Mouse (Mus musculus): ENCODE measurements around the gene Kcnc3.

GRCm38 (mm10) chr7:44645256-44645655 is 54.8 kb downstream of the Kcnc3 start:
- no peak for TF ChIP-seq CTCF (IDR thresholded peaks at IDR 0.05; ENCODE audit: control insufficient read depth, insufficient read depth, low read length)
- TF ChIP-seq POLR2A (IDR thresholded peaks at IDR 0.05; ENCODE audit: borderline replicate concordance, control insufficient read depth, low read depth, low read length), result no peak
